ENCODE assay signal across 11 mouse cellular contexts in genomic region chr4:139810762-139811438, GRCm38 (mm10). TPM values are rescaled to one million over a fixed set of nuclear protein-coding genes. Genes with fewer than 3 reads are reported as not detected.
DNase-seq lines count a peak whose midpoint lies in the region; ATAC-seq and TF ChIP-seq lines count a peak whose summit lies in the region.
"Had no signal": no experiment of that assay in that cellular context is flagged by ENCODE, and none has a peak within 500 bp of the region (broad histone marks: within the 10 kb centered on the region; RNA-seq: fewer than 3 reads in every experiment).

No protein-coding gene starts in this region.

- H3K4me3 ChIP-seq in lung, embryonic 14.5 days (ENCODE audit: low read depth, low read length): no peak overlapping the region
- H3K4me3 ChIP-seq in forebrain, embryonic 10.5 days: peak overlapping the region; percentile 32
- H3K4me3 ChIP-seq in limb, embryonic 12.5 days (replicated peaks): no peak overlapping the region
- H3K4me3 ChIP-seq in stomach, embryonic 16.5 days (replicated peaks; ENCODE audit: low read length): 0 out of 2 replicates have a peak overlapping the region, but pooled peaks have one; percentile 8
- H3K4me3 ChIP-seq: myocyte had no signal

- no peak for ATAC-seq in lung, embryonic 14.5 days (ENCODE audit: insufficient read depth)
- ATAC-seq in limb, embryonic 12.5 days (ENCODE audit: insufficient number of reproducible peaks, insufficient read depth, low FRiP score, low TSS enrichment, low read depth): no peak
- no peak for ATAC-seq in stomach, embryonic 16.5 days (ENCODE audit: insufficient read depth, low FRiP score)
- ATAC-seq: Patski had no signal

- peaks cover 67% of the 10 kb centered on the region for H3K27me3 ChIP-seq in lung, embryonic 14.5 days (ENCODE audit: insufficient read depth, low read length)
- H3K27me3 ChIP-seq in forebrain, embryonic 10.5 days (ENCODE audit: poor library complexity, severe bottlenecking): peaks cover 98% of the 10 kb centered on the region
- H3K27me3 ChIP-seq in limb, embryonic 12.5 days: peaks cover 95% of the 10 kb centered on the region
- H3K27me3 ChIP-seq in stomach, embryonic 16.5 days (ENCODE audit: control insufficient read depth, insufficient read depth, low read length): peaks cover 41% of the 10 kb centered on the region
- H3K27me3 ChIP-seq: Patski had no signal

- DNase-seq in lung, embryonic 14.5 days: no peak
- DNase-seq in lung, postnatal 14 days: no peak
- DNase-seq in forebrain, embryonic 10.5 days (ENCODE audit: extremely low spot score, low spot score): peak; percentile 77
- DNase-seq in thymus, postnatal 4 days: no peak
- no peak for DNase-seq in right cerebral cortex, postnatal 14 days
- DNase-seq: cerebellum, adult 2 months; gastrocnemius, postnatal 25 days had no signal

- WGBS in lung, embryonic 14.5 days: 5% methylated on average over 22 of the region's 22 CpGs
- 1% methylated on average over 22 of the region's 22 CpGs for WGBS in forebrain, embryonic 10.5 days
- 3% methylated on average over 22 of the region's 22 CpGs for WGBS in limb, embryonic 12.5 days
- WGBS in stomach, embryonic 16.5 days: 6% methylated on average over 22 of the region's 22 CpGs

- peaks cover 4% of the 10 kb centered on the region; the same call in 1 of the 2 replicates for H3K4me1 ChIP-seq in lung, embryonic 14.5 days (ENCODE audit: insufficient read depth)
- peaks cover 79% of the 10 kb centered on the region for H3K4me1 ChIP-seq in forebrain, embryonic 10.5 days
- peaks cover 43% of the 10 kb centered on the region for H3K4me1 ChIP-seq in limb, embryonic 12.5 days (replicated peaks)
- peaks cover 5% of the 10 kb centered on the region; the same call in 1 of the 2 replicates for H3K4me1 ChIP-seq in stomach, embryonic 16.5 days (ENCODE audit: control insufficient read depth, insufficient read depth, low read length)

- no peaks in the 10 kb centered on the region for H3K9me3 ChIP-seq in lung, embryonic 14.5 days (ENCODE audit: low read depth, low read length)
- H3K9me3 ChIP-seq in forebrain, embryonic 10.5 days: no peaks in the 10 kb centered on the region
- H3K9me3 ChIP-seq in limb, embryonic 12.5 days: peaks cover 4% of the 10 kb centered on the region; the same call in 1 of the 2 replicates
- no peaks in the 10 kb centered on the region for H3K9me3 ChIP-seq in stomach, embryonic 16.5 days (replicated peaks; ENCODE audit: control insufficient read depth, low read length)

- no peak for TF ChIP-seq CTCF in lung, embryonic 14.5 days (IDR thresholded peaks at IDR 0.05; ENCODE audit: low read depth)

- no peak overlapping the region for H3K27ac ChIP-seq in lung, embryonic 14.5 days (ENCODE audit: low read depth)
- peak overlapping the region; percentile 82 for H3K27ac ChIP-seq in forebrain, embryonic 10.5 days
- no peak overlapping the region for H3K27ac ChIP-seq in limb, embryonic 12.5 days
- no peak overlapping the region for H3K27ac ChIP-seq in stomach, embryonic 16.5 days (ENCODE audit: low read length)

- H3K36me3 ChIP-seq in lung, embryonic 14.5 days (ENCODE audit: insufficient read depth): no peaks in the 10 kb centered on the region
- H3K36me3 ChIP-seq in forebrain, embryonic 10.5 days (replicated peaks): no peaks in the 10 kb centered on the region
- no peaks in the 10 kb centered on the region for H3K36me3 ChIP-seq in limb, embryonic 12.5 days
- no peaks in the 10 kb centered on the region for H3K36me3 ChIP-seq in stomach, embryonic 16.5 days (ENCODE audit: control insufficient read depth, insufficient read depth, low read length)

- H3K9ac ChIP-seq in lung, embryonic 14.5 days: no peak overlapping the region
- H3K9ac ChIP-seq in limb, embryonic 12.5 days (replicated peaks): peak overlapping the region; percentile 27; the same call in 1 of the 2 replicates
- H3K9ac ChIP-seq in stomach, embryonic 16.5 days (ENCODE audit: low read length): no peak overlapping the region

- H3K4me2 ChIP-seq in lung, embryonic 14.5 days: peak overlapping the region; percentile 31; the same call in 1 of the 2 replicates
- H3K4me2 ChIP-seq in limb, embryonic 12.5 days: peak overlapping the region; percentile 41
- peak overlapping the region; percentile 42 for H3K4me2 ChIP-seq in stomach, embryonic 16.5 days (ENCODE audit: low read depth, low read length)

RNA-seq across cellular contexts. Expression of gene Pax7, which starts 22.4 kb away (rescaled TPM):
- polyA plus RNA-seq in lung, embryonic 14.5 days (2014; fragmentation: Nextera tagmentation; extraction: Ambion mirVana): not detected in 2 replicates
- 2.2 and 2.4 TPM in 2 replicates for polyA plus RNA-seq in forebrain, embryonic 10.5 days (2016; fragmentation: Nextera tagmentation; extraction: Ambion mirVana)
- polyA plus RNA-seq in limb, embryonic 12.5 days (2016; fragmentation: Nextera tagmentation; extraction: Ambion mirVana): 0.40 and 0.45 TPM in 2 replicates
- polyA plus RNA-seq in stomach, embryonic 16.5 days (2015; fragmentation: Nextera tagmentation; extraction: Ambion mirVana): 0.08 TPM in 1 of 2 replicates, not detected in the other
- polyA plus RNA-seq: Patski had no signal

Comparison
In these comparisons a context has a peak if more than half of its experiments do, and no peak if none do; other contexts are left out.
1. H3K4me3 ChIP-seq: peak in forebrain, embryonic 10.5 days (single experiment) and stomach, embryonic 16.5 days (single experiment); none in lung, embryonic 14.5 days (single experiment) and limb, embryonic 12.5 days (single experiment).
2. Peak in every context shown above with its lines, with median percentiles within 50 percentile points of each other: H3K4me2 ChIP-seq.